Mouse (Mus musculus) ES-E14 (cell line): ENCODE measurements around the gene Dusp5. TPM values are rescaled to one million over a fixed set of nuclear protein-coding genes. Genes with fewer than 3 reads are reported as not detected.

Source experiments
- DNase-seq: peaks from one replicate; pipeline ENCODE4 v3.0.0-alpha.2; 2013; ENCODE audit warnings: low read depth, low spot score
- H3K27ac ChIP-seq: 2 replicates; pipeline ENCODE4 v1.5.1; 2012; ENCODE audit warnings: low read depth, mild to moderate bottlenecking, low read length, moderate library complexity, mixed read lengths; ENCODE audit not compliant: poor library complexity, insufficient read depth, severe bottlenecking
- H3K36me3 ChIP-seq: 2 replicates; pipeline ENCODE4 v1.6.1; 2012; ENCODE audit warnings: mild to moderate bottlenecking, low read length, moderate library complexity, mixed read lengths; ENCODE audit not compliant: control insufficient read depth, poor library complexity, insufficient read depth, severe bottlenecking
- H3K4me1 ChIP-seq, 2 experiments: fragments of 150-350 bp in 1 of 2; sonication (generic) in 1 of 2; 2 replicates each; pipeline ENCODE4 v1.6.1; 2012; ENCODE audit warnings: low read length in 2 of 2, mild to moderate bottlenecking in 1 of 2, mixed read lengths in 1 of 2; ENCODE audit not compliant: control insufficient read depth in 2 of 2, insufficient read depth in 2 of 2, poor library complexity in 1 of 2
- H3K4me3 ChIP-seq, 2 experiments: fragments of 150-350 bp in 1 of 2; sonication (generic) in 1 of 2; 2 replicates each; pipeline ENCODE4 v1.5.1; 2012; ENCODE audit warnings: low read length in 2 of 2, low read depth in 1 of 2, mild to moderate bottlenecking in 1 of 2, mixed read lengths in 1 of 2; ENCODE audit not compliant: insufficient read depth in 1 of 2, poor library complexity in 1 of 2, severe bottlenecking in 1 of 2
- H3K9ac ChIP-seq: 2 replicates; pipeline ENCODE4 v1.6.1; 2012; ENCODE audit warnings: low read depth, mild to moderate bottlenecking, low read length, mixed read lengths; ENCODE audit not compliant: poor library complexity, insufficient read depth, severe bottlenecking
- H3K9me3 ChIP-seq: fragments of 150-350 bp; sonication (generic); 2 replicates; pipeline ENCODE4 v1.6.1; 2012; ENCODE audit warnings: low read depth, mild to moderate bottlenecking, low read length; ENCODE audit not compliant: control insufficient read depth, insufficient read depth
- CHD2 ChIP-seq: IDR thresholded peaks from 2 replicates; pipeline ENCODE4 v1.6.1; 2014; ENCODE audit warnings: mild to moderate bottlenecking, low read depth, low read length, inconsistent platforms
- HCFC1 ChIP-seq: IDR thresholded peaks from 2 replicates; pipeline ENCODE4 v1.6.1; 2012; ENCODE audit warnings: low read length, inconsistent platforms, borderline replicate concordance; ENCODE audit not compliant: insufficient read depth
- MAFK ChIP-seq: IDR thresholded peaks from 2 replicates; pipeline ENCODE4 v1.6.1; 2014; ENCODE audit warnings: mild to moderate bottlenecking, low read depth, low read length, inconsistent platforms; ENCODE audit not compliant: insufficient read depth
- ZC3H11A ChIP-seq: IDR thresholded peaks from 2 replicates; pipeline ENCODE4 v1.6.1; 2012; ENCODE audit warnings: low read depth, mild to moderate bottlenecking, inconsistent platforms, low read length, borderline replicate concordance
- ZNF384 ChIP-seq: IDR thresholded peaks from 2 replicates; pipeline ENCODE4 v1.6.1; 2012; ENCODE audit warnings: low read depth, low read length, inconsistent platforms
- in situ Hi-C, 2 experiments: fragments of 600-800 bp; cut with MboI; formaldehyde crosslinking; loops; one replicate each; pipeline ENCODE4 v1.15.1; 2025; ENCODE audit warnings: low sequenced_read_pairs in 2 of 2, inconsistent platforms in 1 of 2; ENCODE audit not compliant: unreplicated experiment in 2 of 2
- total RNA-seq: library from RNA; depleted of rRNA; stranded (reverse); fragments of 300-350 nt; gene quantifications from 2 replicates; pipeline ENCODE4 v1.2.3, GENCODE M21; 2012

Dusp5 gene
- total RNA-seq, 1 experiment: 24.1 TPM

- in situ Hi-C loops: no loop called here
- DNase-seq: no peak
- Histone ChIP-seq H3K9ac (no peak overlapping the region), H3K36me3 (no peaks in the 10 kb centered on the region; the same call in 1 of the 2 replicates), H3K4me3 (no peak overlapping the region), H3K9me3 (no peaks in the 10 kb centered on the region), H3K27ac (no peak overlapping the region), H3K4me1 (peaks cover 3 to 10% of the 10 kb centered on the region in 2 experiments; a peak in 3 of 4 replicates)
- no peak for TF ChIP-seq ZC3H11A
- TF ChIP-seq CHD2: no peak
- no peak for TF ChIP-seq MAFK
- no peak for TF ChIP-seq ZNF384
- no peak for TF ChIP-seq HCFC1
These were observed 18.7 kb downstream of the Dusp5 start for GRCm38 (mm10) chr19:53547597-53547996.

DNA sequence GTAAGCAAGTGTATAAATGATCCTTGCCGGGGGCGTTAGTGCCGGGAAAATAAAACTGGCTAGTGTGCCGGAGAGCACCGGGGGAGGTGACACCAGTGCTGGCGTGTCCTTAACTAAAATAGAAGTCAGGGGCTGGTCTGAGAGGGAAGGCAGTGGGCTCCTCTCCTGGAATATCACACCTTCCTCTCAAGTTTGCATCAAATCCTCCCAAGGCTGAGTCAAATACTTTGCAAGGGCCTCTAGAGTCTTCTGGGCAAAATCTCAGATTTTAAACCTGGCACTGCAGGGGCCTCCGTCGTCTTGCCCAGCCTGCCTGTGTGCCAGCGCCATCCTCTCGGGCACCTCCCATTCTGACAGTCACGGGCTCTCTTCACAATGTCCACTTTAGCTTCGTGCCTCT is 22.1 kb downstream of the Dusp5 start:
- Histone ChIP-seq H3K9me3 (no peaks in the 10 kb centered on the region), H3K27ac (no peak overlapping the region), H3K4me3 (no peak overlapping the region), H3K9ac (no peak overlapping the region), H3K4me1 (peaks cover 7 to 32% of the 10 kb centered on the region in 2 experiments), H3K36me3 (no peaks in the 10 kb centered on the region)
- no peak for DNase-seq
- TF ChIP-seq HCFC1: no peak
- no peak for TF ChIP-seq CHD2
- TF ChIP-seq MAFK: no peak
- no peak for TF ChIP-seq ZNF384
- in situ Hi-C loops: no loop called here

GRCm38 (mm10) chr19:53552216-53552786 is 23.4 kb downstream of the Dusp5 start:
- in situ Hi-C loops: no loop called here
- peaks cover 7 to 35% of the 10 kb centered on the region in 2 experiments for H3K4me1 ChIP-seq
- TF ChIP-seq CHD2 (no peak), ZNF384 (no peak), HCFC1 (no peak), MAFK (0 out of 2 replicates have a peak, but pooled peaks have one; percentile 24), ZC3H11A (no peak)
- DNase-seq: no peak
- H3K4me3 ChIP-seq: peak overlapping the region in 1 of 2 experiments; percentile 22; a peak in 1 of 4 replicates
- H3K9ac ChIP-seq: peak overlapping the region; percentile 59; the same call in 1 of the 2 replicates
- H3K27ac ChIP-seq: peak overlapping the region; percentile 60; the same call in 1 of the 2 replicates
- H3K36me3 ChIP-seq: no peaks in the 10 kb centered on the region
- no peaks in the 10 kb centered on the region for H3K9me3 ChIP-seq

GRCm38 (mm10) chr19:53552795-53553194 is 23.9 kb downstream of the Dusp5 start:
- H3K9ac ChIP-seq: peak overlapping the region; percentile 59; the same call in 1 of the 2 replicates
- peaks cover 7 to 38% of the 10 kb centered on the region in 2 experiments for H3K4me1 ChIP-seq
- H3K36me3 ChIP-seq: no peaks in the 10 kb centered on the region
- in situ Hi-C loops: no loop called here
- DNase-seq: no peak
- peak; percentile 81 for TF ChIP-seq MAFK
- no peak for TF ChIP-seq ZNF384
- 0 out of 4 replicates have a peak overlapping the region, but pooled peaks of 1 of the 2 experiments have one; percentile 22 for H3K4me3 ChIP-seq
- H3K9me3 ChIP-seq: no peaks in the 10 kb centered on the region
- peak overlapping the region; percentile 60; the same call in 1 of the 2 replicates for H3K27ac ChIP-seq

DNA sequence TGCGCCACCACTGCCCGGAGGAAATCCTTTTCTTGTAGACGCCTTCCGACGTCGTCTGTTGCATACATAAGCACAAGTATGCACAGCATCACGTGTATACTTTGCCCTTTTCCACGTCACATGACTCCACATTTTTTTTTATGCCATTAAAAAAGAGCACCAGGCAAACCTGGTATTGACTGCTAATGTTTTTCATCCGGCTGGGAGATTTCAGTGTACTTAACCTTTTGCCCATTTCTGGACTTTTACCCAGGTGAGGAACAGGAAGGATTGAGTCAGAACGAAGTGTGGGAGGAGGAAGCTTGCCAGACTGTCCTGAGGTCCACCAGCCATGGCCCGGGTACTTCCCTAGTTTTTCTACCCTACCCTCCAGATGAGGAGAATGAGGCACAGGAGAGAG is 25.5 kb downstream of the Dusp5 start:
- in situ Hi-C loops: no loop called here
- TF ChIP-seq HCFC1 (no peak), MAFK (no peak), CHD2 (no peak), ZC3H11A (no peak), ZNF384 (no peak)
- H3K27ac ChIP-seq: no peak overlapping the region

More for the DNA sequence above, 25.5 kb downstream of the Dusp5 start:
- Histone ChIP-seq H3K9me3 (no peaks in the 10 kb centered on the region), H3K9ac (no peak overlapping the region), H3K4me1 (peaks cover 11 to 41% of the 10 kb centered on the region in 2 experiments), H3K36me3 (no peaks in the 10 kb centered on the region), H3K4me3 (no peak overlapping the region)
- no peak for DNase-seq
